Mouse (Mus musculus) T-cell, adult 66 days (primary cell): ENCODE measurements around the gene Gm28079. TPM values are rescaled to one million over a fixed set of nuclear protein-coding genes. Genes with fewer than 3 reads are reported as not detected.

ENCODE experiments used
- total RNA-seq, 2 experiments: library from RNA; stranded (reverse); gene quantifications; 3 replicates in 1 of 2; 4 replicates in 1 of 2; pipeline ENCODE4 v1.2.4; 2023

Gm28079 gene
- total RNA-seq = not detected

DNA sequence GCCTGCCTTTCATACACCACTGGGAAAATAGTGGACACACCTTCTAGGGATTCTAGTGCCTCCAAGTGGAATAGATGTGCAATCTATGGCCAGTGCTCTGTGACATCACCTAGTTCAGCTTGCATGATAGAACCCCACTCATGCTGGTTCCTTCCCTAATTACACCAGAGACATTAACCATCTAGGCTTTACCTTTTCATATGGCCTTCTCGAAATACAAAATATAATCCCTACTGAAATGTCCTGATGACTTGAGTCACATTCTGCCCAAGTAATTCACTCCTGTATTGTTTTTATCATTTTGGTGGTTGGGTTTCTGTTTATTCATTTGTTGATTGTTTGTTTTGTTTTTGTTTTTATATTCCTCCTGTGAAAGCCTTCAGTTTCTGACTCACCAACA lies at the start of gene Gm28079:
TSS of gene Gm28079 (minus strand) at position 101 of the 400 bp plus-strand sequence.

